Mouse (Mus musculus) liver, adult 2 months (tissue): ENCODE results near the gene Lbh.

Experiments used
- CTCF ChIP-seq: fragments of 200-500 bp; IDR thresholded peaks from 2 replicates; pipeline ENCODE4 v1.5.1; 2011; ENCODE audit warnings: low read depth, low read length, control low read depth
- POLR2A ChIP-seq: fragments of 200-500 bp; IDR thresholded peaks from 2 replicates; pipeline ENCODE4 v1.6.1; 2011; ENCODE audit warnings: low read length, control low read depth; ENCODE audit not compliant: insufficient read depth; ENCODE audit errors: extremely low read depth

GRCm38 (mm10) chr17:72989025-72989424, 70.9 kb downstream of the Lbh start:
- no peak for TF ChIP-seq CTCF
- TF ChIP-seq POLR2A = no peak
